Mouse (Mus musculus) testis, adult 2 months (tissue): ENCODE results near the gene Errfi1.

ENCODE experiments used
- CTCF ChIP-seq: fragments of 200-500 bp; IDR thresholded peaks from 2 replicates; pipeline ENCODE4 v1.5.1; 2012; ENCODE audit warnings: low read depth, mild to moderate bottlenecking, inconsistent platforms, low read length, moderate library complexity; ENCODE audit not compliant: control insufficient read depth, insufficient read depth, insufficient replicate concordance
- POLR2A ChIP-seq: fragments of 200-500 bp; IDR thresholded peaks from 2 replicates; pipeline ENCODE4 v1.6.1; 2012; ENCODE audit warnings: low read depth, mild to moderate bottlenecking, inconsistent platforms, low read length, moderate library complexity; ENCODE audit not compliant: control insufficient read depth

DNA sequence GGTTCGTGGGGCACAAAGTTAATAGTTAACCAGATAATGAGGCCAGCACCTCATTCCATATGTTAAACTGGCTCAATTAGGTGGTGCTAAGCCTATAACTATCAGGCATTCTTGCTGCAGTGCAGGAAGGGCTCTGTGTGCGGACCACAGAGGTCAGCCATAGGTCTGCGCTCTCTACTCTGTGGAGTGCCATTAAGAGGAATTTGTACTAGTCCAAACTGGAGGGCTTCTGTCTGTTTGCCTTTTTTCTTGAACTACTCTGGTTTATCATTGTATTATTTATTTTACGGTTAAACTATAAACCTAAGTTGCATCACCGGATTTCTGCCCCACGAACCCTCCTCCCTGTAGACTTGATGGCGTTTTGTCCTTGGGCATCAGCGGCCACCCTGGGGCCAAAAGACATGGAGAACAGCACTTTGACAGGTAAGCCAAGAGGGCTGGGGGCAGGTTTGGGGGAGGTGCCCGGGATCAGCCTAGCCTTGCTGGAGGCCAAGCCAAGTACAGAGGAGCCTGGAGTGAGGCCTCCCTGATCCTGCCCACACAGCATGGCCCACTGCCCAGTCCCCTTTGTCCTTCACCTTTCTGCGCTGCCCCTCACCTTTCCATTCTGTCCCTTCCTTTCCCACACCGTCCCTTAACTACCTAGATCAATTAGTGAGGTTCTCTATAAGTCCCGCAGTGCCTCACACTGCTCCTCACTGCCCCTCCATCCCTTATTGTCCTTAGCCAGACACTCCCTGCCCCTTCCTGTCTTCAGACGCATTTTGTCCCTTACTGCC, at the start of gene Errfi1:
- 0 out of 2 replicates have a peak, but pooled peaks have one; percentile 37 for TF ChIP-seq POLR2A
- TF ChIP-seq CTCF, result no peak
